Mouse (Mus musculus) limb, embryonic 13.5 days (tissue): ENCODE results near the gene 1700080E11Rik. TPM values are rescaled to one million over a fixed set of nuclear protein-coding genes. Genes with fewer than 3 reads are reported as not detected.

Source experiments
- ATAC-seq: fragments of 200-750 bp; cut with Nextera tagmentation; 2 replicates; pipeline ENCODE4 v1.8.0; 2017; ENCODE audit warnings: low read depth, moderate number of reproducible peaks, moderate TSS enrichment; ENCODE audit not compliant: low FRiP score
- H3K27ac ChIP-seq: fragments of 300-500 bp; sonication (generic); 2 replicates; pipeline ENCODE4 v1.5.1; 2015; ENCODE audit warnings: inconsistent platforms, mild to moderate bottlenecking, moderate library complexity
- H3K27me3 ChIP-seq: fragments of 300-500 bp; sonication (generic); 2 replicates; pipeline ENCODE4 v1.6.1; 2015; ENCODE audit warnings: mild to moderate bottlenecking, inconsistent platforms
- H3K36me3 ChIP-seq: fragments of 300-500 bp; sonication (generic); 2 replicates; pipeline ENCODE4 v1.6.1; 2015; ENCODE audit warnings: inconsistent platforms, mild to moderate bottlenecking, moderate library complexity
- H3K4me1 ChIP-seq: fragments of 300-500 bp; sonication (generic); 2 replicates; pipeline ENCODE4 v1.6.1; 2015; ENCODE audit warnings: inconsistent platforms
- H3K4me2 ChIP-seq: fragments of 300-500 bp; sonication (generic); replicated peaks from 2 replicates; pipeline ENCODE4 v1.6.1; 2015; ENCODE audit warnings: inconsistent platforms, mild to moderate bottlenecking, moderate library complexity
- H3K4me3 ChIP-seq: fragments of 300-500 bp; sonication (generic); 2 replicates; pipeline ENCODE4 v1.5.1; 2015; ENCODE audit warnings: moderate library complexity, mild to moderate bottlenecking, inconsistent platforms
- H3K9ac ChIP-seq: fragments of 300-500 bp; sonication (generic); 2 replicates; pipeline ENCODE4 v1.6.1; 2015; ENCODE audit warnings: mild to moderate bottlenecking, inconsistent platforms
- H3K9me3 ChIP-seq: fragments of 300-500 bp; sonication (generic); 2 replicates; pipeline ENCODE4 v1.6.1; 2016; ENCODE audit warnings: inconsistent platforms
- WGBS: fragments of 180-500 bp; shearing (Covaris S2); methylation state at CpG from one replicate; pipeline ENCODE4 v1.1.7; 2015; 5-methylcytosine and 5-hydroxymethylcytosine counted together
- polyA plus RNA-seq: library from polyadenylated mRNA; unstranded; fragments of >200 nt; fragmentation: Nextera tagmentation; extraction: Ambion mirVana; gene quantifications from 2 replicates; pipeline ENCODE4 v1.2.1, GENCODE M21; 2015

Gene 1700080E11Rik
- polyA plus RNA-seq, 1 experiment from 2014 or later = not detected

GRCm38 (mm10) chr9:105100807-105101570, 43.9 kb downstream of the 1700080E11Rik start:
- H3K4me3 ChIP-seq = no peak overlapping the region
- no peak overlapping the region for H3K9ac ChIP-seq
- H3K4me1 ChIP-seq = no peaks in the 10 kb centered on the region
- no peaks in the 10 kb centered on the region for H3K27me3 ChIP-seq
- ATAC-seq = no peak
- H3K9me3 ChIP-seq = no peaks in the 10 kb centered on the region
- no peaks in the 10 kb centered on the region for H3K36me3 ChIP-seq
- no peak overlapping the region for H3K27ac ChIP-seq
- H3K4me2 ChIP-seq = no peak overlapping the region
- WGBS = 35% methylated on average over 15 of the region's 15 CpGs

Other genes starting within 250 kb of the 1700080E11Rik start
- 107 and 111 TPM in 2 replicates for gene Mrpl3, start 91.9 kb downstream of the 1700080E11Rik start, polyA plus RNA-seq
- 9.2 and 9.3 TPM in 2 replicates for gene Nudt16, start 13.3 kb downstream of the 1700080E11Rik start, polyA plus RNA-seq